Mouse (Mus musculus) erythroblast, embryonic 14.5 days (primary cell): ENCODE measurements around the gene Sod3.

Experiments
- GATA1 ChIP-seq: IDR thresholded peaks from 2 replicates; pipeline ENCODE4 v1.6.1; 2012; ENCODE audit warnings: low read length, inconsistent platforms, mixed read lengths
- TAL1 ChIP-seq: IDR thresholded peaks from 3 replicates; pipeline ENCODE4 v1.6.1; 2012; ENCODE audit warnings: low read length, inconsistent platforms, mixed read lengths

DNA sequence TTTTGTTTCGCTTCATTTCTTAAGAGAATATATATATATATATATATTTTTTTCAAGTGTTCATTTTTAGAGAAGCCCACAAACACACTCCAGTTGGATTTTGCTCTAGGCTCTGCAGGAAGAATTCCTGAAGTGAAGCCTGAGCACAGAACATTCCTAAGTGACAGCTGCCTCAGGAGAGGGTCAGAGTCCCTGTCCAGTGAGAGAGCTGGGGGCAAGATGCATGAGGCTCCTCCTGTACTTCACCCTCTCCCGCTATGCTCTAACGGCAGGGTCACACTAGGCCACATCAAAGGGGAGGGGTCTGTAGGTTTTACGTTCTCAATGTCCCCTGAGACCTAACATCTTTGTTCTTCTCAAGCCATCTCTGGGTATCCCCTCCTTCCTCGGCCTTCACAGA, 930 bp downstream of the Sod3 start:
- TF ChIP-seq GATA1: no peak
- no peak for TF ChIP-seq TAL1
